Mouse (Mus musculus) bone marrow macrophage, adult 2 months (primary cell): Measurements from ENCODE around the gene Foxj3. TPM values are rescaled to one million over a fixed set of nuclear protein-coding genes. Genes with fewer than 3 reads are reported as not detected.

ENCODE experiments used
- H3K27ac ChIP-seq: 2 replicates; pipeline ENCODE4 v1.5.1; 2012; ENCODE audit warnings: low read depth, low read length; ENCODE audit not compliant: insufficient read depth
- H3K4me1 ChIP-seq: 2 replicates; pipeline ENCODE4 v1.6.1; 2012; ENCODE audit warnings: low read length; ENCODE audit not compliant: control insufficient read depth, insufficient read depth
- H3K4me3 ChIP-seq: 2 replicates; pipeline ENCODE4 v1.5.1; 2012; ENCODE audit warnings: mild to moderate bottlenecking, low read length, moderate library complexity; ENCODE audit not compliant: insufficient read depth
- CTCF ChIP-seq: IDR thresholded peaks from 2 replicates; pipeline ENCODE4 v1.5.1; 2012; ENCODE audit warnings: low read depth, mild to moderate bottlenecking, low read length, moderate library complexity
- POLR2A ChIP-seq: IDR thresholded peaks from 2 replicates; pipeline ENCODE4 v1.6.1; 2012; ENCODE audit warnings: mild to moderate bottlenecking, low read depth, low read length, borderline replicate concordance
- polyA plus RNA-seq: library from polyadenylated mRNA; stranded (reverse); fragments of >200 nt; gene quantifications from 2 replicates; pipeline ENCODE4 v1.2.4, GENCODE M21; 2012; ENCODE audit not compliant: missing spikeins, insufficient read depth, insufficient read length

Gene Foxj3
- polyA plus RNA-seq, 1 experiment, result 24.0 TPM

DNA sequence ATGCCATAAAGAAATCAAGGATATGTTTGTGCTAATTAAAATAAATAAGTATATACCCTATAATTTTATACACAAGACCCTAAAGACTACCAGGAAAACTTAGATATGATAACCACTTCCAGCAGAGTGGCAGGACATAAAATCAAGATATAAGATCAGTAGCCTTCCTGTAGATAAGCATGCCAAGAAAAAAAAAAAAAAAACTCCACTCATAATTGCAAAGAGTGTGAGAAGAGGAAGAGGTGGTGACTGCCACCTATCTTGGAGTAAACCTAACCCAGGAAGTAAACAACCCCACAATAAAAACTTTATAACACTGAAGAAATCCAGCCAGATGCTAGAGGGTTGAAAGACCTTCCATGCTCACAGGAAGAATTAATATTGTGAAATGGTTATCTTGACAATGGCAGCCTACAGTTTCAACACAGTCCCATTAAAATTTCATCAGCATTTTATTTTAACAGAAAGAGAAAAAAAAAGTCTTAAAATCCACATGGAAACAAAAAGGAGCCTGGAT lies 10.4 kb upstream of the Foxj3 start:
- H3K27ac ChIP-seq, result no peak overlapping the region
- no peaks in the 10 kb centered on the region for H3K4me1 ChIP-seq
- H3K4me3 ChIP-seq, result no peak overlapping the region
- TF ChIP-seq CTCF (no peak), POLR2A (no peak)

GRCm38 (mm10) chr4:119531813-119532212 lies 5.0 kb upstream of the Foxj3 start:
- Histone ChIP-seq H3K27ac (no peak overlapping the region), H3K4me3 (no peak overlapping the region), H3K4me1 (peaks cover 1% of the 10 kb centered on the region)
- TF ChIP-seq POLR2A (no peak), CTCF (no peak)

- Histone ChIP-seq H3K4me1 (peaks cover 12% of the 10 kb centered on the region), H3K27ac (no peak overlapping the region), H3K4me3 (no peak overlapping the region)
- TF ChIP-seq CTCF (no peak), POLR2A (no peak)
These were observed 1.7 kb upstream of the Foxj3 start for GRCm38 (mm10) chr4:119535103-119535502.

DNA sequence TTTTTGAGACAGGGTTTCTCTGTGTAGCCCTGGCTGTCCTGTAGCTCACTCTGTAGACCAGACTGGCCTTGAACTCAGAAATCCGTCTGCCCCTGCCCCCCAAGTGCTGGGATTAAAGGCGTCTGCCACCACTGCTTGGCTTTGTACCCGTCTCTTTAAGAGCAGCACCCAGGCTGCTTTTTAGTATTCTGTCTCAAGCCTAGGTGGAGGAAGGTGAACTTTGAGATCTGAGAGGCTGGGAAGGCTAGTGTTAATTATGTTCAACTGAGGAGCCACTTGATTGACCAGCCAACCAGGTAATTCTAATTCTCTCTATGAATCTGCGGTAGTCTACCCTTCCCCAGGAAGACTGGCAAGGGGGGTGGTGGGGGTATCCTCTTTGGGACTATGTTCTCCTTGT lies 632 bp downstream of the Foxj3 start:
- no peak overlapping the region for H3K4me3 ChIP-seq
- H3K27ac ChIP-seq, result no peak overlapping the region
- no peak for TF ChIP-seq CTCF
- TF ChIP-seq POLR2A, result no peak
- peaks cover 19% of the 10 kb centered on the region for H3K4me1 ChIP-seq

DNA sequence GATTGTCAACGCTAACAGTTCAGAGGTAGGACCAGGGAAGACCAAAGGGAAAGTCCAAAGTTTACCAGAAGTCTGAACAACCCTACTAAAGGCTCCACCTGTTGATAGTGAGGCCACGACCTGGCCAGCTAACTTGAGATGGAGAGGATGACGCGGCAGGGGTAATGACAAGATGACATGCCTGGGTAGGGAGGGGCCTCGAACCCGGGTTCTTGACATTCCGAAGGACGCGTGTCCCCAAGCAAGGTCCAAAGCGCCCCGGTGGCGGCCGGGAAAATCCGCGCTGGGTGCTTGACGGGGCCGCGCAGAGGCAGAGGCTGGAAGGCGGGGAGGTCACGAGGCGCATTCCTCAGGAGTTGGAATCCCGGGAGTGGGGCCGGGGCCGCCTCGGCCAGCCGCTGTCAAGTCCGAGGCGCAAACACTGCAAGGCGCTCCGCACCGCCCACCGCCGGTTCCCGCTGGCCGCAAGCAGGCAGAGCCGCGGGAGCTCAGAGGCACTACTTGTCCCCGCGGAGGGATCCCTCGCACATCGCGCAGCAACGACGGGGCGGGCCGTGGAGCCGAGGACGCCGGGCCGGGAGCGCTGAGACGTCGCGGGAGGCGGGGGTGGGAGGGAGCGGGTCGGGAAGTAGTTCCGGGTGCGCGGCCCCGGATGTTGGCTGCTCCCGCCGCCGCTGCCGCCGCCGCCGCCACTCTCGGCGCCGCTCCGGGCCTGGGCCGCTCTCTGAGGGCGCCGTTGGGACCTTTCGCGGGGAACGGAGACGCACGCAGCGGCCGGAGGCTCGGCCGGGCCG lies 2.4 kb downstream of the Foxj3 start, which contains the start of gene Frg2f1:
Gene Frg2f1, minus strand, starts transcription at position 499 of the 794 bp plus-strand sequence.
- TF ChIP-seq POLR2A (no peak), CTCF (no peak)
- Histone ChIP-seq H3K4me1 (peaks cover 22% of the 10 kb centered on the region), H3K27ac (peak within 1 kb of the TSS; percentile 97), H3K4me3 (peak within 1 kb of the TSS; percentile 98)

GRCm38 (mm10) chr4:119539836-119540532 lies 3.2 kb downstream of the Foxj3 start:
- H3K4me3 ChIP-seq, result peak overlapping the region; percentile 98
- TF ChIP-seq CTCF, result no peak
- peak overlapping the region; percentile 78 for H3K27ac ChIP-seq
- H3K4me1 ChIP-seq, result peaks cover 24% of the 10 kb centered on the region

- H3K27ac ChIP-seq, result peak overlapping the region; percentile 78
These were observed 3.7 kb downstream of the Foxj3 start for GRCm38 (mm10) chr4:119540533-119540890.

GRCm38 (mm10) chr4:119550864-119551263 lies 14.1 kb downstream of the Foxj3 start:
- H3K4me1 ChIP-seq, result peaks cover 24% of the 10 kb centered on the region
- no peak overlapping the region for H3K4me3 ChIP-seq
- TF ChIP-seq CTCF (no peak), POLR2A (no peak)
- no peak overlapping the region for H3K27ac ChIP-seq

More at GRCm38 (mm10) chr4:119540533-119540890, 3.7 kb downstream of the Foxj3 start:
- Histone ChIP-seq H3K4me1 (peaks cover 27% of the 10 kb centered on the region), H3K4me3 (peak overlapping the region; percentile 98)
- TF ChIP-seq CTCF (no peak), POLR2A (no peak)

DNA sequence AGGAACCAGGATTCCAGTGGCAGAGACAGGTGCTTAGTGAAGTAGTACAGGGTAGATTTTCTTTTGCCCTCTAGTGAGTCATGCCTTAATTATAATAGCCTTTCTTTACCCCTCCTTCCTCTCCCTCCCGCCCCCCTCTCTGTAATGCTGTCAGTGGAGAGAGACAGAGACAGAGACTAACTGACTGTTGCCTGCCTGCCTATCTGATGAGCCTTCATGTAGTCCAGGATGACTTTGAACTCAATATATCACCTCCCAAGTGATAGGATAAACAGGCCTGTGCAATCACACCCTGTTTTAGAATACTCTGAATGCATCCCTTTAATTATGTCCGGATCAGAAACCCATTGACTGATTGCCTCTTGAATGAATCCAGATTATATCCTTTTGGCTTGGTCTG lies 18.7 kb downstream of the Foxj3 start:
- Histone ChIP-seq H3K27ac (no peak overlapping the region), H3K4me3 (no peak overlapping the region), H3K4me1 (peaks cover 18% of the 10 kb centered on the region)
- TF ChIP-seq CTCF, result no peak
- no peak for TF ChIP-seq POLR2A

- 0 out of 2 replicates have a peak, but pooled peaks cover 8% of the 10 kb centered on the region for H3K4me1 ChIP-seq
- H3K4me3 ChIP-seq, result no peak overlapping the region
- TF ChIP-seq CTCF (no peak), POLR2A (no peak)
- H3K27ac ChIP-seq, result no peak overlapping the region
These were observed 26.3 kb downstream of the Foxj3 start for GRCm38 (mm10) chr4:119563136-119563535.
